Mouse (Mus musculus) right cerebral cortex, postnatal 10 days (tissue): ENCODE measurements at regions not wholly inside any gene's neighbourhood (a gene's known extent, or its start where the extent isn't known, plus 50 kb on each side); places are given as distances from the start of the nearest gene placed in this dataset.

Source experiments
- DNase-seq, 2 experiments: peaks; one replicate each; pipeline ENCODE4 v3.0.0; 2021; ENCODE audit warnings: low spot score in 2 of 2

DNA sequence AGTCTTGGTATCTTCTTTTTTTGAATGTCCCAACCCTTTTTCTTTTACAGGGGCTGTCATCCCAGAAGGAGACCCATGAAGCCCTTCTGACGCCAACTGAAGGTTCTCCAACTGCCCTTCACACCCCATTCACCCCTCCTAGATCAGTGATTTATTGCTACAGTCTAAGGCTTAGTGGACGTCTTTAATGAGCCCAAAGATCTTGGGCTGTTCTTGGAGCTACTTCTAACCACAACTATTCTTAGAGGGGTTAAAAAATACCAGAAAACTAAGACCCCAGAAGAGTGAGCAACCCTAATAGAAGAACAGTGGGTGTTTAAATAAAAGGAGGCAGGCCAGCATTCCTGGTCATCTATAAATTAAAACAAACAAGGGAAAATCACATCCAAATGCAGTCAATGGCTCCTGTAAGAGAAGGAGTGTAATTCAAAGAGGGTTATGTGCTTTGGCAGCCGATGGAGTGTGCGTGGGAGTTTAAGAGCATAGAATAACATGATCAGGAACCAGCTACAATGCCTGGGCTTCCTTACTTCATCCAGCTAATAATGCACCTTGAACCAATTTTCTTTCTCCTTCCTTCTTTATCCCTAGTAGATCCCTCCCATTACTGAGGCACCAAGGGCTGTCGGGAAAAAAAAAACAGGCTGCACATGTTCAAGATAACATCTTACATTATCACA, 113.3 kb downstream of the Qpct start:
- no peak for DNase-seq

DNA sequence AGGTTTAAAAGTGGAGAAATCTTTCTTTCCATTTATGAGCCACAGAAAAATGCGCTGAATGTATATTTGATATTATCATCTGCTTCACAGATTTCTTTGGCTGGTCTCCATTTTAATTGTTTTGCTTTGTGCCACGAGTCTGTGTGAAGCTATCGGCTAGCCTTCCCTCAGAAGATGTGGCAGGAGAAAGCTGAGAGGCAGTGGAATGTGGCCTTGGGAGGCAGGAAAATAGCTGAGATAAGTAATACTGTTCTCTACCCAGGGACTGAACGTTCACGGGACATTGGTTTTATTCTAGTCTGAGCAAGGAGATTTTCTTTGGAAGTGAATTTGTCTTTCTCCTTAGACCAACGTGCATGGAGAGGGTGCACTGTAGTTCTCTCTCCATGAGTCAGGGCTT, 112.3 kb downstream of the Qpct start:
- no peak for DNase-seq

DNA sequence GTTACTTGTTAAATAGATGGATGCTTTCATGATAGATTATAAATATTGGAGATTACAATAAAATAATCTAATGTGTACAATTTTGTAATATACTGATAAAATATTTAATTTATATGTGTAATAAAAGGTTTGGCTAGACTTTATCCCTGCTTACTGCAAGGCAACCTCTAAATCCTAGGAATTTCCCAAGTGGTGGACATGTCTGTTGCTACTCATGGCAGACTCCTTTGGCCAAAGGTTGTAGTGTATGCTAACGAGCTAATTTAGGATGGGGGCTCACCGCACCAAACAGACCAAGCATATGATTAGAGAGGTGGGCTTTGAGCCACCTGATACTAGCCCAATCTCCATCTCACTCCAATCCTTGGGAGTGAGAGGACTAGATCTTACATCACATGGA, 102.4 kb downstream of the Qpct start:
- no peak for DNase-seq

DNA sequence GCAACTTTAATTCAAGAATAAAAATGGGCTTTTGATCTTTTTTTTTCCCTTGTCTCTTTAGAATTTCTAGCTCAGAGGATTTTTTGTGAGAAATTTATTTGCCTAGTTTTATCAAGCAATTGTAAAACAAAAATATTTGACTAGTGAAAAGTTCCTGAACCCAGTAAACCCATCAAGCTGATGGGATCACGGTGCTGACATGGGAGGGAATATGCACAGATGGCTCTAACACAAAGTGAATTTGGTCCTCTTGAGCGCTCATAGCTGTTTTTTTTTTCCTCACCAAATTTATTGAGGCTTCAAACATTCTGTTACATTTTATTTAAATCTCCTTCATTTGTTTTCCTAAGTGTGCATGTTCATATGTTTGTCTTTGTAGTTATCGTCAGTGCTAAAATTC, 101.1 kb downstream of the Qpct start:
- no peak for DNase-seq

DNA sequence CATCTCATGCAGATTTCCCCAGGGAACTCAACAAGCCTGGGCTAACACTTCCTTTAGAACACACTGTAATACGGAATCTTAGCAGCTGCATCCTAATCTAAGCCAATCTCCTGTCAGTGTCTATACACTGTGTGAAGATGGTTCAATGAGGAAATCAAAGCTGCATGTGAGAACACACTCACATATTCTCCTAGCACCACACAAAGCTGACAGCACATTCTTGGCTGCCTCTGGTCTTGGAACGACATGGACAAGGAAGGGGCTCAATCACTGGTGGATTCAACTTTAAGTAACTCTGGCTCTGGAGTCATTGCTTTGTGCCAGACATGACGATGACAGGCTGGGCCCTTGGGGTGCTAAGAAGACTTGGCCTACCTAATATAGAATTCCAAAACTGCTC, 96.2 kb downstream of the Qpct start:
- no peak for DNase-seq

DNA sequence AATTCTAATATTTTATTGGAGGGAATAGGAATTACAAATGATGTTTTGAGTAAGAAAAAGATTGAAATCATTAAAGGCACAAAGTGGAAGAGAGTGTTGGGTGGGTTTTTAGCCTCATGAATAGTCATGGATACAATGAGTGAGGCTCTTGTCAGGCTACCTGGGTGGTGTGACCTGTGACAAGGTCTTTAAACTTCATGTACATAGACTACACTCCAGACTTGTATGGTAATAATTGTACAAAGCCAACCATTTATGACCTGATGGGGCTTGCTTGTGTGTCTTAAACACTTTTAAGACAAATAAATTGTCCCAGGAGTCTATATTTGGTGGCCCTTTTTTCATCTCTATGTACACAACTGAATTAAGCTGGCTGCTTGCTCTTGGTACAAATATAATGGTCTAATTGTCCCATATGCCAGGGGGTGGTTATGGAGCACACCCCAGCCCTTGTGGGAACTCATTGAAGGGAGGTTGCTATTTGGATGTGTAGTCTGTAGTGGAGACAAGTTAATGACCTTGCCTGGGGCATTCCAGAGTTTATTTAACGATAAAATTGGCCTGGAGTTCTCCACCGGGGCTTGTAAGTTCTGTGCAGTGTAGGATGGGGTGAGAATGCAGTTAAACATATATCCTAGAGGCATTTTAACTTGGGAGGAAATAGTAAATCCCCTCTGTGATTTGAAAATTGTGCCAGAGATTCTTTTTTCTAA, 93.4 kb downstream of the Qpct start:
- no peak for DNase-seq

DNA sequence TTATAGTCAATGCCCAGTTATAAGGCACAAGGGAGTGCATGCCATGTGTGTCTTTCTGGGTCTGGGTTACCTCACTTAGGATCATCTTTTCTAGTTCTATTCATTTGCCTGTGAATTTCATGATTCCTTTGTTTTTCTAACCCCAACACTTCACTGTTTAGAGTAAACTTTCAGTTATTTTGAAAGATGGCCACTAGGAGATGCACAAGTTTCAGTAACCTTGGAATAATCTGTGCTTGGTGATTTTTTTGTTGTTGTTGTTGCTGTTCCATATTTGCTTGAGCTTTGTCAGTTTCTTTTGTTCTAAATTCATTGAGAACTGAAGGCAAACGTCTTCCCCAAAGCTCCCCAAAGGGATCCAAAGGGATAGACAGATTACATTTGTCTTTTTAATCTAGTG, 91.3 kb downstream of the Qpct start:
- no peak for DNase-seq
